Mouse (Mus musculus) skeletal muscle tissue, adult 2 months (tissue): ENCODE measurements at regions not wholly inside any gene's neighbourhood (a gene's known extent, or its start where the extent isn't known, plus 50 kb on each side); places are given as distances from the start of the nearest gene placed in this dataset.

Experiments used
- DNase-seq: peaks from one replicate; pipeline ENCODE4 v3.0.0-alpha.2; 2012; ENCODE audit warnings: low read depth, low spot score

GRCm38 (mm10) chr4:71229796-71230496 is 527.8 kb downstream of the Gm11232 start:
- no peak for DNase-seq

- DNase-seq = no peak
Observed at GRCm38 (mm10) chr4:71226653-71227052, 531.1 kb downstream of the Gm11232 start.

GRCm38 (mm10) chr4:71218060-71218459 is 539.7 kb downstream of the Gm11232 start:
- no peak for DNase-seq

- no peak for DNase-seq
Observed at GRCm38 (mm10) chr4:71187801-71188200, 570.0 kb downstream of the Gm11232 start.

- no peak for DNase-seq
Observed at GRCm38 (mm10) chr4:71177661-71178060, 580.1 kb downstream of the Gm11232 start.

GRCm38 (mm10) chr4:71165802-71166201 is 592.0 kb downstream of the Gm11232 start:
- no peak for DNase-seq

GRCm38 (mm10) chr4:71131670-71132317 is 597.0 kb upstream of the Megf9 start:
- no peak for DNase-seq

- DNase-seq = peak; percentile 30
Observed at GRCm38 (mm10) chr4:71130946-71131669, 596.3 kb upstream of the Megf9 start.

- no peak for DNase-seq
Observed at GRCm38 (mm10) chr4:71129306-71129705, 594.5 kb upstream of the Megf9 start.
